Mouse (Mus musculus): ENCODE measurements around the gene Gsta2. TPM values are rescaled to one million over a fixed set of nuclear protein-coding genes. Genes with fewer than 3 reads are reported as not detected.

Gene Gsta2
- 8.7 and 12.8 TPM in 2 replicates for polyA plus RNA-seq (2012; rRNA removed)

DNA sequence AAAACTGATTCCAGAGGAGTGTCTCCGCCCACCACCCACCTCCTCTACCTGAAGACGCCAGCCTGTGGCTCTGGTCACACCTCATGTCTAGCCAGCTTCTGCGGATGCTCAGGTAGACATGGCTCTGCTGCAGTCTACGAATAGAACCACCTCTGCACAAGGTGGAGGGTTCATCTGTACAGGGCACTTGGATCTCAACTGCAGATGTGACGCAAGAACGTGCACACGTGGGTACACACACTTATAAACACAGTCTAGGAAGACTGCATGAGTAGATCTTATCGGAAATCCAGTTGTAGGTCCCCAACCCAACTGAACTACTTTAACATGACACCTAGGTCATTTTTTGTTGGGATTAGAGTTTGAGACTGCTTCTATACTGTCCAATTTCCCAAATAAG lies at the start of gene Gsta2:
Gsta2 (minus strand) TSS at position 178 of the 400 bp plus-strand sequence.
- no peak within 1 kb of the TSS for H3K27ac ChIP-seq (ENCODE audit: control insufficient read depth, insufficient read depth, low read depth, low read length)
- H3K36me3 ChIP-seq (ENCODE audit: control insufficient read depth, insufficient read depth, low read length) = no peaks in the 10 kb centered on the region
- no peaks in the 10 kb centered on the region for H3K4me1 ChIP-seq (ENCODE audit: control insufficient read depth, insufficient read depth, low read length)
- H3K27me3 ChIP-seq (ENCODE audit: control insufficient read depth, insufficient read depth, low read length) = no peaks in the 10 kb centered on the region
- TF ChIP-seq POLR2A (IDR thresholded peaks at IDR 0.05; ENCODE audit: control insufficient read depth, low read depth, low read length) = no peak
- no peak for TF ChIP-seq CTCF (IDR thresholded peaks at IDR 0.05; ENCODE audit: control insufficient read depth, insufficient read depth, insufficient replicate concordance, low read depth, low read length)
- H3K4me3 ChIP-seq (ENCODE audit: control insufficient read depth, low read depth, low read length) = no peak within 1 kb of the TSS

GRCm38 (mm10) chr9:78401596-78401995 lies 46.0 kb upstream of the Gsta2 start:
- Histone ChIP-seq H3K27me3 (ENCODE audit: control insufficient read depth, insufficient read depth, low read length) (no peaks in the 10 kb centered on the region), H3K27ac (ENCODE audit: control insufficient read depth, insufficient read depth, low read depth, low read length) (no peak overlapping the region), H3K4me3 (ENCODE audit: control insufficient read depth, low read depth, low read length) (no peak overlapping the region), H3K36me3 (ENCODE audit: control insufficient read depth, insufficient read depth, low read length) (no peaks in the 10 kb centered on the region; the same call in 1 of the 2 replicates), H3K4me1 (ENCODE audit: control insufficient read depth, insufficient read depth, low read length) (peaks cover 6% of the 10 kb centered on the region)
- TF ChIP-seq POLR2A (IDR thresholded peaks at IDR 0.05; ENCODE audit: control insufficient read depth, low read depth, low read length) (no peak), CTCF (IDR thresholded peaks at IDR 0.05; ENCODE audit: control insufficient read depth, insufficient read depth, insufficient replicate concordance, low read depth, low read length) (no peak)

GRCm38 (mm10) chr9:78400570-78400969 lies 45.0 kb upstream of the Gsta2 start:
- Histone ChIP-seq H3K4me1 (ENCODE audit: control insufficient read depth, insufficient read depth, low read length) (peaks cover 6% of the 10 kb centered on the region), H3K27ac (ENCODE audit: control insufficient read depth, insufficient read depth, low read depth, low read length) (no peak overlapping the region), H3K4me3 (ENCODE audit: control insufficient read depth, low read depth, low read length) (no peak overlapping the region), H3K36me3 (ENCODE audit: control insufficient read depth, insufficient read depth, low read length) (no peaks in the 10 kb centered on the region; the same call in 1 of the 2 replicates), H3K27me3 (ENCODE audit: control insufficient read depth, insufficient read depth, low read length) (no peaks in the 10 kb centered on the region)
- no peak for TF ChIP-seq POLR2A (IDR thresholded peaks at IDR 0.05; ENCODE audit: control insufficient read depth, low read depth, low read length)
- TF ChIP-seq CTCF (IDR thresholded peaks at IDR 0.05; ENCODE audit: control insufficient read depth, insufficient read depth, insufficient replicate concordance, low read depth, low read length) = no peak

GRCm38 (mm10) chr9:78396517-78396916 lies 40.9 kb upstream of the Gsta2 start:
- H3K27me3 ChIP-seq (ENCODE audit: control insufficient read depth, insufficient read depth, low read length) = no peaks in the 10 kb centered on the region
- peaks cover 8% of the 10 kb centered on the region for H3K4me1 ChIP-seq (ENCODE audit: control insufficient read depth, insufficient read depth, low read length)
- H3K27ac ChIP-seq (ENCODE audit: control insufficient read depth, insufficient read depth, low read depth, low read length) = peak overlapping the region; percentile 88; the same call in 1 of the 2 replicates
- no peaks in the 10 kb centered on the region; the same call in 1 of the 2 replicates for H3K36me3 ChIP-seq (ENCODE audit: control insufficient read depth, insufficient read depth, low read length)
- peak overlapping the region; percentile 96 for H3K4me3 ChIP-seq (ENCODE audit: control insufficient read depth, low read depth, low read length)
- no peak for TF ChIP-seq CTCF (IDR thresholded peaks at IDR 0.05; ENCODE audit: control insufficient read depth, insufficient read depth, insufficient replicate concordance, low read depth, low read length)

DNA sequence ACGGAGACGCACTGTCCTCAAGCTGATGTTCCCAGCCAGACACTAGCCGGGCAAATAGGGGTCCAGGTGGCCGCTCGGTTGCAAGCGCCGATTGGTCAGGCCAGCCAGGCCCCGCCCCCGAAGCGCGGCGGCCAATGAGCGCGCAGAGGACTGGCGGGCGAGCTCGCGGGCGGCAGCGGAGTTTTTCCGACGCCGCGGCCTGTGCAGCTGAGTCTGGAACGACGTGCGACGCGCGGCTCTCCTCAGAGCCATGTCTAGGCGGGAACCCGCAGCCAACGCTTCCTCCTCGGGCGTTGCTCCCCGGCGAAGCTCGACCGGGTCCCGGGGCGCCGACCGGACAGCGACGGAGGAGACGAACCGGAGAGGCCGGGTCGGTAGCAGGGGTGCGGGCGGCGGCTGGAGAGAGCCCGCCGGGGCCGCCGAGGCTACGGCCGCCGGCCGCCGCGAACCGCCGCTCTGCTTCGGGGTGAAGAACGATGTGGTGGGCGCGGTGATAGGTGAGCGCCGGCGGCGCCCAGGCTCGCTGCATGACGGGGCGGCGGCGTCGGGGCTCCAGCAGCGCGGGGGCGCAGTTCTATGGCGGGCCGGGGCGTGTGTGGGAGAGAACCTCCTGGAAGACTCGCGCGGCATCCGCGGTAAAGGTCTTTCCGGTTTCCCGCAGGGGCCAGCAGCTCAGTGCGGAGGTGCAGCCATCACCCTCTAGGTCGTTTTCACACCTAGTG lies 40.2 kb upstream of the Gsta2 start, which contains the start of gene Ddx43:
Ddx43 (plus strand) TSS at position 148 of the 722 bp plus-strand sequence.
- Histone ChIP-seq H3K36me3 (ENCODE audit: control insufficient read depth, insufficient read depth, low read length) (no peaks in the 10 kb centered on the region; the same call in 1 of the 2 replicates), H3K27ac (ENCODE audit: control insufficient read depth, insufficient read depth, low read depth, low read length) (peak within 1 kb of the TSS; percentile 88), H3K4me1 (ENCODE audit: control insufficient read depth, insufficient read depth, low read length) (peaks cover 8% of the 10 kb centered on the region), H3K27me3 (ENCODE audit: control insufficient read depth, insufficient read depth, low read length) (no peaks in the 10 kb centered on the region), H3K4me3 (ENCODE audit: control insufficient read depth, low read depth, low read length) (peak within 1 kb of the TSS; percentile 96)
- TF ChIP-seq POLR2A (IDR thresholded peaks at IDR 0.05; ENCODE audit: control insufficient read depth, low read depth, low read length) (peak; percentile 86), CTCF (IDR thresholded peaks at IDR 0.05; ENCODE audit: control insufficient read depth, insufficient read depth, insufficient replicate concordance, low read depth, low read length) (no peak)

DNA sequence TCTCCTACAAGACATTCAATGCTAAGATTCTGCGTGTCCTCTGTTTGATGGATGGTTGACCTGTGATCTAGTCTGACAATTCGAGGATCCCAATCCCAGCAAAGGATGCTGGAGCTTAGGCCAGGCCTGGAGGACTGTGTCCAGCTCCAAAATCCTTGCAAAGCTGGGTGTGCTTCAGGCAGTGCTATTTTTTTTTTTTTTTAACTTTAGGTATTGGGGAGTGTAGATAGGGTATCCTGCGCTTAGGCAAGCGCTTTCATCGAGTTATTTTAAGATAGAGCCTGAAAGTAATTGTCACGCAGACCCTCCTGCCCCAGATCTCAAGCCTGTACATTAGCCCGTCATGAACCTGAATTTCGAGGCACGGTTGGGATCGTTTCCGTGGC lies 39.6 kb upstream of the Gsta2 start:
- Histone ChIP-seq H3K4me1 (ENCODE audit: control insufficient read depth, insufficient read depth, low read length) (peaks cover 8% of the 10 kb centered on the region), H3K36me3 (ENCODE audit: control insufficient read depth, insufficient read depth, low read length) (no peaks in the 10 kb centered on the region; the same call in 1 of the 2 replicates), H3K27ac (ENCODE audit: control insufficient read depth, insufficient read depth, low read depth, low read length) (peak overlapping the region; percentile 86), H3K27me3 (ENCODE audit: control insufficient read depth, insufficient read depth, low read length) (no peaks in the 10 kb centered on the region), H3K4me3 (ENCODE audit: control insufficient read depth, low read depth, low read length) (peak overlapping the region; percentile 96)
- TF ChIP-seq CTCF (IDR thresholded peaks at IDR 0.05; ENCODE audit: control insufficient read depth, insufficient read depth, insufficient replicate concordance, low read depth, low read length) (no peak), POLR2A (IDR thresholded peaks at IDR 0.05; ENCODE audit: control insufficient read depth, low read depth, low read length) (no peak)

- TF ChIP-seq POLR2A (IDR thresholded peaks at IDR 0.05; ENCODE audit: control insufficient read depth, low read depth, low read length) (no peak), CTCF (IDR thresholded peaks at IDR 0.05; ENCODE audit: control insufficient read depth, insufficient read depth, insufficient replicate concordance, low read depth, low read length) (no peak)
- Histone ChIP-seq H3K27ac (ENCODE audit: control insufficient read depth, insufficient read depth, low read depth, low read length) (no peak overlapping the region), H3K36me3 (ENCODE audit: control insufficient read depth, insufficient read depth, low read length) (no peaks in the 10 kb centered on the region; the same call in 1 of the 2 replicates), H3K4me3 (ENCODE audit: control insufficient read depth, low read depth, low read length) (no peak overlapping the region), H3K4me1 (ENCODE audit: control insufficient read depth, insufficient read depth, low read length) (peaks cover 11% of the 10 kb centered on the region), H3K27me3 (ENCODE audit: control insufficient read depth, insufficient read depth, low read length) (no peaks in the 10 kb centered on the region)
These were observed 39.0 kb upstream of the Gsta2 start for GRCm38 (mm10) chr9:78394602-78395001.

Data from testis, adult 2 months (tissue).